Mouse (Mus musculus) G1E (cell line): ENCODE results near the gene Lsm7. TPM values are rescaled to one million over a fixed set of nuclear protein-coding genes. Genes with fewer than 3 reads are reported as not detected.

Source experiments
- ATAC-seq: 2 replicates; pipeline ENCODE4 v1.8.0; 2016; ENCODE audit warnings: mild to moderate bottlenecking; ENCODE audit not compliant: insufficient number of reproducible peaks, poor library complexity, low FRiP score, severe bottlenecking; ENCODE audit errors: extremely low read depth
- DNase-seq: peaks from one replicate; pipeline ENCODE4 v3.0.0; 2012; ENCODE audit warnings: low spot score
- H3K27me3 ChIP-seq: 2 replicates; pipeline ENCODE4 v1.6.1; 2012; ENCODE audit warnings: mild to moderate bottlenecking, low read length, inconsistent platforms; ENCODE audit not compliant: insufficient read depth
- H3K36me3 ChIP-seq: replicated peaks from 2 replicates; pipeline ENCODE3; 2012; ENCODE audit warnings: mild to moderate bottlenecking, inconsistent platforms
- H3K4me1 ChIP-seq: 2 replicates; pipeline ENCODE4 v1.6.1; 2012; ENCODE audit warnings: low read depth, low read length, inconsistent platforms, mixed read lengths; ENCODE audit not compliant: insufficient read depth
- H3K4me3 ChIP-seq: 2 replicates; pipeline ENCODE4 v1.5.1; 2012; ENCODE audit warnings: low read depth, mild to moderate bottlenecking, inconsistent platforms, low read length, moderate library complexity, mixed read lengths
- H3K9me3 ChIP-seq: replicated peaks from 2 replicates; pipeline ENCODE4 v1.6.1; 2012; ENCODE audit warnings: inconsistent platforms
- CTCF ChIP-seq: IDR thresholded peaks from 2 replicates; pipeline ENCODE4 v1.5.1; 2012; ENCODE audit warnings: low read depth, low read length, inconsistent platforms, mixed read lengths
- GATA1 ChIP-seq: IDR thresholded peaks from 2 replicates; pipeline ENCODE4 v1.6.1; 2012; ENCODE audit warnings: borderline replicate concordance, low read length, inconsistent platforms, mixed read lengths
- GATA2 ChIP-seq: IDR thresholded peaks from 2 replicates; pipeline ENCODE4 v1.6.1; 2012; ENCODE audit warnings: low read depth, low read length, inconsistent platforms, borderline replicate concordance
- POLR2AphosphoS5 ChIP-seq: IDR thresholded peaks from 2 replicates; pipeline ENCODE4 v1.6.1; 2012; ENCODE audit warnings: low read depth, low read length, inconsistent platforms; ENCODE audit not compliant: insufficient replicate concordance
- TAL1 ChIP-seq: conservative IDR thresholded peaks from 2 replicates; pipeline ENCODE4 v1.6.1; 2012; ENCODE audit warnings: low read depth, low read length, inconsistent platforms, mixed read lengths
- polyA plus RNA-seq: library from polyadenylated mRNA; stranded (reverse); fragments of >175 nt; gene quantifications from 2 replicates; pipeline ENCODE4 v1.2.3, GENCODE M21; 2012
- total RNA-seq, 2 experiments: library from RNA; stranded (forward) in 1 of 2; stranded (reverse) in 1 of 2; fragments of 200-1000 nt in 1 of 2; fragments of >200 nt in 1 of 2; fragmentation: Nextera tagmentation in 1 of 2; gene quantifications; 2 replicates each; pipeline ENCODE4 v1.2.3; 2014 to 2017

The Lsm7 gene
- total and polyA plus RNA-seq, 3 experiments, result 51.2 to 282 (median 269) TPM

DNA sequence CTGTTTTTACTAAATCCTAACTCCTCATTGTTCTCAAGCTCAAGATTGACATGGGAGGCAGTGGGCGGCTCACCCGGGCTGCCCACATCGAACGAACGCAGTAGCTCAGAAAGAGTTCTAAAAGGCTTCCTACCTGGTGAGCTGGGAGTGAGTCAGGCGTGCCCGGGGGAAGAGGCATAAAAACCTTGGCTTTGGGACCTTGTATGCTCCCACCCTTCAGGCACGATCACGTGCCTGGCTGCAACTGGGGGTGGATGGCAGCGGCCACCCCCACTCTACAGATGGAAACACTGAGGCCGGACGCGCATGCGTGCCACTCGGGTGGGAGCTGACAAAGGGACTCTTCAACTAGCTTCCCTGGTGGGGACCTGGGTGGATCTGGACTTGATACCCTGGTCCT, 12.7 kb downstream of the Lsm7 start:
- DNase-seq (no peak), ATAC-seq (no peak)
- Histone ChIP-seq H3K4me1 (peaks cover 11% of the 10 kb centered on the region), H3K4me3 (no peak overlapping the region), H3K36me3 (no peaks in the 10 kb centered on the region), H3K9me3 (no peaks in the 10 kb centered on the region), H3K27me3 (peaks cover 90% of the 10 kb centered on the region)
- TF ChIP-seq CTCF (no peak), GATA2 (no peak), POLR2AphosphoS5 (no peak), GATA1 (no peak), TAL1 (no peak)

DNA sequence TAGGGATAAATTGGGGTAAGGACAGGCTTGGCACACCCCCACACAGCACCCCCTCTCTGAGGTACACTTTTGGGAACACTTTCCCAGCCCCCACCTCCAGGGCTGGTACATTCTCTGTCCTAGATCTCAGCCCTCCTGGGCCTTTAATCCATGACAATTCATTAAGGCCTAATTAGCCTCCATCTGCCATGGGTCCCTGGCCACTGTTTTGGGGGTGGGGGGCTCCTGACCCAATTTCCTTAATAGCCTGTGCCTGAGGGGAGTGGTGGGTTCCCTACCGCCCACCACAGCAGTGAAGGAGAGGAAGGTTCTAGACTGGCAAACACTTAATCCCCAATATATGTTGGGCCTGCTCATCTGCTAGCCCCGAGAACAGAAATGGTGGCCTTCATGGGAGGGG, 13.3 kb downstream of the Lsm7 start:
- no peak for ATAC-seq
- TF ChIP-seq GATA1, result no peak
- TF ChIP-seq GATA2, result no peak
- TF ChIP-seq TAL1, result no peak
- TF ChIP-seq CTCF, result no peak
- TF ChIP-seq POLR2AphosphoS5, result no peak
- DNase-seq, result no peak
- Histone ChIP-seq H3K9me3 (no peaks in the 10 kb centered on the region), H3K27me3 (peaks cover 93% of the 10 kb centered on the region), H3K4me1 (peaks cover 17% of the 10 kb centered on the region), H3K4me3 (no peak overlapping the region), H3K36me3 (no peaks in the 10 kb centered on the region)

DNA sequence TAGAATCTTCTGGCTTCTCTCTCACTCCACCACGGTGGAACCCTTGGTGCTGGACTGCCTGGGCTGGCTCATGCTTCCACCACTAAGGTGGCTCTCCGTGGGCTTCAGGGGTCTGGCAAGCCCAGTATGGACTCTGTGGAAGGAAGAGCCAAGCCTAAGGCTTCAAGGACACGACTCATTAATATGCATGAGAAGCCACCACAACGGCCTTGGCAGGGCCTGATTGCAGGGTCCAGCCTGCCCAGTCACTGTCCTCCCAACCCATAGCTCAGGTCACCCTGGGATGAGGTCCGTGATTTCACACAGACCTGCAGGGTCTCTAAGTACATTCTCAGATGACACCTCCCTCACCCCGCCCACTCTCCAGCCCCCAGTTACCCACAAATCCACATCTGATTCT, 15.2 kb downstream of the Lsm7 start:
- Histone ChIP-seq H3K9me3 (peaks cover 11% of the 10 kb centered on the region), H3K36me3 (no peaks in the 10 kb centered on the region), H3K4me3 (no peak overlapping the region), H3K27me3 (peaks cover 93% of the 10 kb centered on the region), H3K4me1 (peaks cover 20% of the 10 kb centered on the region)
- ATAC-seq, result no peak
- no peak for DNase-seq
- TF ChIP-seq CTCF, result no peak
- TF ChIP-seq GATA1, result no peak
- no peak for TF ChIP-seq TAL1
- TF ChIP-seq GATA2, result no peak
- TF ChIP-seq POLR2AphosphoS5, result no peak

DNA sequence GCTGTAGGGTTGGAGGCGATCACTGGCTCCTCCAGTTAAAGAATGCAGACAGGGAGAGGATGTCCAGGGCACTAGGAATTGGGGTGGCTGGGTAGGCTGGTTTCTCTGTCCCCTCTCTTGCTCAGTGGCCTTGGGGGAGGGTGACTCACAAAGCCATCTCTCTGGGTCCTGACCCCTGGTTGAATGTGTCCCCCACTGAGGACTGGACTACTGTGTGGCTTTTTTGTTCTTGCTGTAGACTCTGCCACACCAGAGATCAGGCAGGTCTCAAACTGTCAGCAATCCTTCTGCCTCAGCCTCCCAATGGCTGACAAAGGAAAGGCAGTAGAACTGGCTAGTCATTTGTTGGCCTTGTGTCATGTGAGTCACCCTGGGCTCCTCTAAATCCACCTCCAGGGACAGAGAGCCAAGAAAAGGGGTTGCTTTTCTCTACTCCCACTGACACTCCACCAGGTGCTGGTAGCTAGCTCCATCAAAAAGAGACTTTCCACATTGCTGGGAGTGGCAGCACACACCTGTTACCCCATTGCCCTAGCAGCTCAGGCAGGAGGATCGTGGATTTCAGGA, 16.6 kb downstream of the Lsm7 start:
- ATAC-seq, result no peak
- Histone ChIP-seq H3K9me3 (peaks cover 18% of the 10 kb centered on the region), H3K27me3 (peaks cover 88% of the 10 kb centered on the region), H3K4me3 (no peak overlapping the region), H3K4me1 (peaks cover 23% of the 10 kb centered on the region), H3K36me3 (no peaks in the 10 kb centered on the region)
- TF ChIP-seq GATA1 (no peak), TAL1 (no peak), POLR2AphosphoS5 (no peak), GATA2 (no peak)
- DNase-seq, result no peak

DNA sequence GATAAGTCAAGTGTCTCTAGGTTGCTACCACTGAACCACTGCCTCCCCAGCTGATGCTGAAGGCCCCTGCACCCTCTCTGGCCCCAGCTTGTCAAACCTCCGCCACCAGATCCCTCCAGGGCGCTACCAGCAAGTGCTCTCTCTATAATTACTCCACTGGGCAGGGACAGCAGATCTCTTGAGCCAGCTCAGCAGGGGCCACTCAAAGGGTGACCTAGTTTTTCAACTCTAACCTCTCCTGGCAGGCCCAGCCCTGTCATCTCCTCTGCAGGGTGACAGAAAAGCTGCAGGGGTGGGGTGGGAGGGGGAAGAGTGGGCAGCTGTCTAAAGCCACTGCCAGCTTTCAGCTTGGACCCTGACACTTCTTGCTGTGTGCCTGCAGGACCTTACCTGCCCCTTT, 17.2 kb downstream of the Lsm7 start:
- no peak for TF ChIP-seq GATA1
- TF ChIP-seq POLR2AphosphoS5, result no peak
- no peak for TF ChIP-seq CTCF
- Histone ChIP-seq H3K4me3 (no peak overlapping the region), H3K36me3 (no peaks in the 10 kb centered on the region), H3K27me3 (peaks cover 86% of the 10 kb centered on the region), H3K4me1 (peaks cover 23% of the 10 kb centered on the region), H3K9me3 (peaks cover 18% of the 10 kb centered on the region)
- DNase-seq (no peak), ATAC-seq (no peak)

DNA sequence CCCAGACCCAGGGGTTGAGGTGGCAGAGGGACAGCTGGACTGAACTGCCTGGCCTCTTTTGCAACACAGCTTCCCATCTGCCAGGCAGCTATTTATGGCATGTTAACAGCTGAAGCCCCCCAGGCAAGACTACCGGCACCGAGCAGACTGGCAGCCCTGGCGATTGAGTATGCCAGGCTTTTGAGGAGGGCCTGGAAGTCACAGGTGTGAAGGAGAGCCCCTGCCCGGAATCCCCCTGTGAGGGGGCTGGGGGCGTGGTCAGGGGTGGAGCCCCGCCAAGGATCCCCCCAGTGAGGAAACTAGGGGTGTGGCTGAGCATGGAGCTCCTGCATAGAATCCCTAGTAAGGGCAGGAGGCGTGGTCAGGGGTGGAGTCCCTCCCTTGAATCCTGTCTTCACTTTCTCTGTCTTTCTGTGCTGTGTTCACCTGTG, 18.0 kb downstream of the Lsm7 start:
- no peak for ATAC-seq
- Histone ChIP-seq H3K4me3 (no peak overlapping the region), H3K27me3 (peaks cover 81% of the 10 kb centered on the region)

DNA sequence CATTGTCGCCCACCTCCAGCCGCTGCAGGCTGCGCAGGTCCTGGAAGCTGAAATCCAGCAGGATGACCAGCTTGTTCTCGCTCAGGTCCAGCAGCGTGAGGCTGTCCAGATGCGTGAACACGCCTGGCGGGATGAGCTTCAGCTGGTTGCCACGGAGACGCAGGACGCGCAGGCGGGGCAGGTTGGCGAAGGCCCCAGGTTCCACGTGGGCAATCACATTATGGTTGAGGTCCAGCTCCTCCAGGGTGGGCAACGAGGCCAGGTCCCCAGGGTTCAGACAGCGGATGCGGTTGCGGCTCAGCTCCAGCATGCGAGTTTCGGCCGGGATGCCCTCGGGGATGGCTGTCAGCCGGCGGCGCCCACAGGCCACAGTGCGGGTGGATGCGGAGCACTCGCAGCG, 19.4 kb downstream of the Lsm7 start:
- Histone ChIP-seq H3K36me3 (peaks cover 11% of the 10 kb centered on the region), H3K9me3 (peaks cover 18% of the 10 kb centered on the region), H3K4me3 (peak overlapping the region; percentile 6; the same call in 1 of the 2 replicates), H3K27me3 (peaks cover 68% of the 10 kb centered on the region), H3K4me1 (peaks cover 39% of the 10 kb centered on the region)
- ATAC-seq (no peak), DNase-seq (no peak)
- TF ChIP-seq GATA1 (no peak), GATA2 (no peak), POLR2AphosphoS5 (no peak), CTCF (no peak), TAL1 (no peak)

More for the DNA sequence above, 18.0 kb downstream of the Lsm7 start:
- TF ChIP-seq CTCF, result no peak
- no peak for TF ChIP-seq TAL1
- TF ChIP-seq GATA1, result no peak
- DNase-seq, result no peak
- Histone ChIP-seq H3K4me1 (peaks cover 26% of the 10 kb centered on the region), H3K36me3 (no peaks in the 10 kb centered on the region), H3K9me3 (peaks cover 18% of the 10 kb centered on the region)
